Mouse (Mus musculus) telencephalon, adult 2 months (tissue): ENCODE data around the gene Peak1.
A peak's percentile ranks its signal among the peaks of the same experiment; 100 is the strongest.

Experiments
- DNase-seq: peaks from one replicate; pipeline ENCODE4 v3.0.0-alpha.2; 2011; ENCODE audit warnings: low read depth, low spot score

Gene Peak1

DNA sequence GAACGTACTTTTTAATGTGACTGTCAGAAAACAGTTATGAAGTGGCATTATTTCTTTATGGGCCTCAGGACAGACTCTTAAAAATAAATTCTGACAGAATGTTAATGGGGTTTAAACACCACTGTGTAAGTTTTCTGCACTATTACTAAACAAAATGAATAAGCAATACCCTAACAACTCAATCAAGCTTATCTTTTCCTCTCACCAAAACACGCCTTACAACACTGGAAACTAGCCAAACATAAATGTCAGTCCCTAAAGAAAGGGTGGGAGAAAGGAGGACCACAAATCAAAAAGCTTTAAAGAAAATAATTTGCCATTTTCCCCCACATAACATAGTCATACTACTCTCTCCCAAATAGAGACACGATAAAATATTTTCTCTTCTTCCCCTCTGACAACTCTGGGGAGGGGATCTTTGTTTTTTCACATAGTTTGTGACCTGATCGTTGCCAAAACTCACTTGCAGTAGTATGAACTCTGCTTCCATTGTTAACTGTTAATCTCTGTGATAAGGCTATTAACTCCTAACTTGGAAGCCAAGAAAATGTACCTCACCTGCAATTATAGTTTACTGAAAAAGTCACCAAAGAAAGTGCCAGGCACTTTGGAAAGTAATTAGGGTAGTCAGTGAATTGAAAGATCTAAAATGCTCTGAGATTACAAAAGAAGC is 1.8 kb downstream of the Peak1 start:
- no peak for DNase-seq

DNA sequence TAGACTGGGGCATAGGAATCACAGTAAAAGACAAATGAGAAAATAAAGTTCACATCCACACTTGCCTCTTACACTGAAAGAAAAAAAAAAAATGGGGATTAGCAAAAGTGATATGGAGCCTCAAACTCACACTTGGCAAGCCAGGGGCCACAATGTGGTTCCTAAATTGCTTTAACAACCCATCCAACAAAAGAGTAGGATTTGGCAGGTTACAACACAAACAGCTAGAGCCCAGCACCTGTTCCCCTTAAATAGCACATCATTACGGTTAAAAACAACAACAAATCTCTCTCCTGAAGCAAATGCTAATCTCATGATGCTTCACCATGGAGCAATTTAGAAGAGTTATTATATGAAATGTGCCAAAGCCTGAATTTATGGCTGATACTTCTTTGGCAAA is 2.5 kb downstream of the Peak1 start:
- no peak for DNase-seq

DNA sequence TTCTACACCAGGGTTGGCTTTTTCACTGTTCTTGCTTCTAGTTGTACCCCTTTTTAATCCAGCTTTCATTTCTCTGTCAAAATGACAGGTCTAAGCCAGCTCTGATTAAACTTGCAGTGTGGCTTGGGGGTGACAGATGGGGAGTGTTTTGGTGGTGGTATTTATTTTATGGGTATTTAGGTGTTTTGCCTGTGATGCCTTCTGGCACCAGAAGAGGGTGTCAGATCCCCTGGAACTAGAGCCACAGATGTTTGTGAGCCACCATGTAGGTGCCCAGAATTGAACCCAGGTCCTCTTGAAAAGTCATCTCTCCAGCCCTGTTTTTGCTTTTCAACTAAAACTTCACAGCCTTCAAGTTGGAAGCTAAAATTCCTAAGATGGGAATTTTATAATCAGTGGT is 3.5 kb downstream of the Peak1 start:
- DNase-seq, result no peak

DNA sequence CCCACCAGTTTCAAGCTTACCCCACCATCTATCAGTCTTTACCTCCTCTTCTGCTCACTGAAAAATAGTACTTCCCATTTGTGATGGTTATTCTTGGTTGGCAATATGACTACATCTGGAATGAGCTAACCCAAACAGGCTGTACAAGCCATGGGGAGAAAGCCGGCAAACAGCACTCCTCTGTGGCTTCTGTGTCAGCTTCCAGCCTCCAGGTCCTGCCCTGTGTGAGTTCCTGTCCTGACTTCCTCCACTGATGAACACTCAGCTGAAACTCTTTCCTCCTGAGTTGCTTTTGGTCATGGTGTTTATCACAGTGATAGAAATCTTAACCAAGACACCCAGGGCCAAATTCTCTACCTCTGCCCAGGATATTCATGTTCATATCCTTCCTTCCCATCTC is 5.2 kb downstream of the Peak1 start:
- no peak for DNase-seq

DNA sequence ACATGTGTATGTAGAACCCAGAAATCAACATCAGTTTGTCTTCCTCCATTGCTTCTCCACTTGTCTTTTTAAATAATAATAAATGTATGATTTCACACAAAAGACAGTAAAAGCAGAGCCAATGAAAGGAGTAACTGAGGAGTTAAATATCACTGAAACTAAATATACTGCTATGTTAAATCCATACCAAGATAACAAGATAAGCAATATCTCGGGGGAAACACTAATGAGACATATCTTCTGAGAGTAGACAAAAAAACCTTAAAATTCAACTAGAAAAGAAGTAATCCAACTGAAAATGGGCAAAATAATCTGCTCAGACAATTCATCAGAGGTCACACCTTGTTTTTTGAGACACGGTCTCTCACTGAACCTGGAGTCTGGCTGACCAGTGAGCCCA is 7.9 kb downstream of the Peak1 start:
- no peak for DNase-seq

DNA sequence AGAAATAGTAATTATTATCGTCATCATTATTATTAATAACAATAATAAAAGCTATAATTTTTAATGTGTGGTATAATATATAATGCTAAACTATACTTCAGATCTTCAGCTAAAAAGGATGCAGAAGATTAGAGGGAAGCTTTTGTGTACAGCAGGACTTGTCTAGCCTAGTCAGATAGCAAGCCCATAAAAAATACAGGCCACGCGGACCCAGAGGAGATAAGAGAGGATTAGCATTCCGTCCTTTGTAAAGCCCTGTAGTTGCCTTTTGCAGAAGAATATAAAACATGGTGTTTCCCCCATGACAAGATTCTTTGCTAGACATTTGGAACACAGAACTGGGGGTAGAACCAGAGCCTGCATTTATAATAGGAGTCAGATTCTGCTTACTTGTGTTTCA is 13.2 kb downstream of the Peak1 start:
- DNase-seq, result no peak

DNA sequence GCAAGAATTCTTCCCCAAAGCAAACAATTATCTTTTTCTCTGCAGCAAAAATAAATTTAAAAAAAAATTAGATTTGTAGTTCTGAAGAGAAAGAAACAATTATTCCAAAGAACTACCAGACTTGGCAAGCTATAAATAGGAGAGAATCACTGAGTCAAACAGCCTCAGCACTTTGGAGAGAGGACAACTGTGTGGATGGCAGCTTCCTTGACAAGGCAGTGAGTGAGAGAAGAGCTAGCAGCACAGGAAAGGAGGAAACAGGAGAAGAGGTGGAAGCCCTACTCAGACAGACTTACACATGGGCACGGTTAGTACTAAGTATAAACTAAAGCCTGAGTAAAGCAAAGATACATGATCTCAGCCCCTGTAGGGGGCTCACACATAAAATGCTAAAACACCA is 21.6 kb downstream of the Peak1 start:
- DNase-seq, result peak; percentile 60

DNA sequence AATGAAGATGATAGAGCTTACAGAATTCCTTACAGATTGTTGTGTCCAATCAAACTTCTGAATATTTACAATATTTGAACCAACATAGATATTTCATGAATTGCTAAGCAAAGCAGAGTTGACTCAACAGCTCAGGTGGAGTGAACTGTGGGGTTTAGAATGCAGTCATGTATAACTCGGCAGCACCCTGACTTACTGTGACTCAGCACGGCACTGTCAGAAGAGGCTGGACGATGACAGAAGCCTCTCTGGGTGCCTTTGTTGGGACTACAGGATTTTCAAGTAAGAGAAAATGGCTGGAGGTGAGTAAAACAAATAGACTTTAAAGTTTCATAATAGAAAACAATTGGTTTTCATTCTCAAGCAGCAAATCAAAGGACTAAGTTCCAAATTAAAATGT is 25.0 kb downstream of the Peak1 start:
- DNase-seq, result no peak

DNA sequence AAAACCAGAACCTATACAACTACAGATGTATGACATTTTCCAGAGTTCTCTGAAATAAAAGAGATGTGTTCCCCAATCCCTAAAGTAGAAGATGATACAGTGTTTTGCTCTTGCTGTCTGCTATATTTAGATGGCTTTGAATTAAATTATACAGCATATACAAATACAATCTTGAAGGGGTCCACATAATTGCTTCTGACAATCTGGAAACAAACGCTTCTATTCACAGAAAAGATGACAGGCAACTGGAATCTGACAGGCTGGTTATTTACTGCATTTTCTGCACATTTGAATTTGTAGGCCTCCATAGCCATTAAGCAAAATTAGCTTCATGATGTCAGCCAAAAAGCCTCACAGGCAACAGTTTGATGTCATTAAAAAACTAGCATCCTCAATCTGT is 35.1 kb downstream of the Peak1 start:
- no peak for DNase-seq

DNA sequence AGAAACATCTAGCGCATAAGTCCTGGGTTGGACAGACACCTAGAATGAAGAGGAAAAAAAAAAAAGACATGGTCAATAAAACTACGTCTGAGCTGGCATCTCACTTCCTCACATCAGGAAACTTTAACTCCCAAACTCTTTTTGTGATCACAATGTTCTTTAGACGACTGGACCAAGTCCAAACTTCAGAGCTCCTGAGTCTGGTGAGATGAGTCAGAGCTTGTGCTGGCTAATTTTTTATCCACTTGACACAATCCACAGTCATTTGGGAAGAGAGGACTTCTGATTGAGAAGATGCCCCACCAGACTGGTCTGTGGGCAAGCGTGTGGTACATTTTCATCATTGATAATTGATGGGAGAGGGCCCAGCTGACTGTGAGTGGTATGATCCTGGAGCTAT is 43.5 kb downstream of the Peak1 start:
- DNase-seq, result peak; percentile 71

DNA sequence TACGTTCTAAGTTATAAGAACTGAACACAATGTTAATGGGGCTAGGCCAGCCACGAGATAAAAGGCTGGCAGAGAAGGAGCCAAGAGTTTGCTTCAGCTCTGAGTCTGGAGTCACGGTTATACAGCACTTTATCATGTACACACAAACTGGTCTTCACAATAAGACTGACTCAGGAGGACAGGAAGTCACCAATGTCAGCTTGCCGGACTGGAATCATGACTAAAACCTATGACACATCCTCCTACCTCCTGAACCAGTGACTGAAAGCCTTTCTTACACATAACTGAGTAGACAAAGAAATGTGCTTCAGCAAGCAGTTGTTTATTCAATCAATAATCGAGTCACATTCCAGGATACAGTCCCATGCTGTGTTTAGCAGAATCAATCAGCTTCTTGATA is 47.2 kb downstream of the Peak1 start:
- no peak for DNase-seq

DNA sequence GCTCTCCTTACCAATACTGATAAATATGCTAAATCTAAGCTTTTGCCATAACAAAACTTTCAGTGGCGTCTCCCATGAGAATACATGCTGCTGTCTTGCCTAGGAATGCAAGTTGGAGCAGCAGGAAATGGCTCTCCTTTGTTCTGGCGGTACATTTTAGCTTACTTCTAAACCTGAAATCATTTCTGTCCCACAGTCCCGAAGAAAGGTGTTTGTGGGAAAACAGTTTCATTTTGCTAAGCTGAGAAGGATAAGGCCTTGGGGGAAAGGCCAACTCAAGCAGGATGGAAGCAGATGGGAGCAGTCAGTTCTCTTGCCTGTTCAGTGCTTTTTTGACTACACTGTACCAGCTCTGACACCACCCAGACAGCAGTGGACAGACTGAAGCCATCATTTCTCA is 49.1 kb downstream of the Peak1 start:
- no peak for DNase-seq

DNA sequence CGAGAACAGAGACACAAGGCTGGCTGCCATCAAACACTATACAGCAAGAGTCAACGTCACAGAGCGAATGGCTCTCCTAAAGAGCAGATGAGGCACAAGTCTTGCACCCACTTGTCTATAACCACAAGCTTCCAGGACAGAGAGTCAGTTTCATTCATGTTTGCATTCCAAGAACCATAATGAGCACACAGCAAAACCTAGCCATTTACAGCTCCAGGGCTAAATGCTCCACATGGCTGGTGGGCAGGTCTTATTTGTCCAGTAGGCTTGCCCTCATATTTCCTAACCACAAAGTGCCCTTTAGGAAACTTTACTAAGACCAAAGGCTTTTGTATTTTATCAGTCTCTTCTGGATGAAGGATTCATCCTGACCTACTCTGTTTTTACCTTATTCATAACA is 54.6 kb downstream of the Peak1 start:
- DNase-seq, result no peak

DNA sequence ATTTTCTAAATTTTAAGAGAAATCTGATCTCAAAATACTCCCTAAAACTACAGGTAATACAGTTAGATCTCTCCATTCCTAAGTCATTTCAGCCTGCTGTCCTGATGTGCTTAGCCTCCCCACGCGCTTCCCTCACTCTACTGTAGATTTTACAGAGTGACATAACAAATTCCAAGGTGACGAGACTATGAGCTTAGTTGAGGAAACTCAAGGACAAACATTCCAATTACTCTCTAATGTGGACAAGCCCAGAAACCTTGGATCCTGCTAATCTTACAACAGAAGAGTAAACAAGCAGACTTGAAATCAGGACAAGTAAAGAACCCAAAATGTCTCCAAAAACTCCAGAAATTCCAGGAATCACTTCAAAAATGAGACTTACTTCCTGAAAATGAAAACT is 58.6 kb downstream of the Peak1 start:
- no peak for DNase-seq

DNA sequence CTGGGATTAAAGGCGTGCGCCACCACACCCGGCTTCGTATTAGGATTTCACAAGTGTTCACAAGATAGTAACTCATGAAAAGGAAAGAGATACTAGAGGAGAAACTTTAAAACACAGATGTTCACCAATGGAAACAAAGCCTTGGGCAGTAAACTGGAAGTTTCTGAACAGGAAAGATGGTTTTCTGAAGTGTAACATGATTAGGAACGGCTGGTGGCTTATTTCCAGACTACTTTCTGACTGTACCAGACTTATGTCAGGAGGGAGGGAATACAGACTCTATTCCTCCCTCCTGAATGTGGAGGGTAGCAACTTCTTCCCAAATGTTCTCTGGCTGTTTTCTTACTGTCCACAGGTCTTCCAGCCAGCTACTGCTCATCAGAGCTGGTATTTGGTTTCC is 62.7 kb downstream of the Peak1 start:
- no peak for DNase-seq

DNA sequence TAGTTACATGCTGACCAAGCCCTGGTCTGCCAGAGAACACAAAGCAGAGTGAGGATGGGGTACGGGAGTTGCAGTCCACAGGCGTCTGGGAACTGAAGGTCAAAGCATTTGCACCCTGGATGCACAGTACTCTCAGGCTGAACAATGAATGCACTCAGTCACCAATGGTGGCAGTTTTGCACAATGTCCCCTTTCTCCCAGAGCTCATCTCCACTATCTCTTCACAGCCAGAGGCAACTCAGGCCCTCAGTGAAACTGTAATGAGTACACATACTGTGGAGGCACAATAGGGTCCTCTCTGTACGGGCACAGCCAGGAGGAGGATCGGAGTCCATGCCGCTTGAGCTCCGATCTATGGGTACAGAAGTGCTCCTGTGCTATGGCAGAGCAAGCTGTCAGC is 71.5 kb downstream of the Peak1 start:
- peak; percentile 31 for DNase-seq

DNA sequence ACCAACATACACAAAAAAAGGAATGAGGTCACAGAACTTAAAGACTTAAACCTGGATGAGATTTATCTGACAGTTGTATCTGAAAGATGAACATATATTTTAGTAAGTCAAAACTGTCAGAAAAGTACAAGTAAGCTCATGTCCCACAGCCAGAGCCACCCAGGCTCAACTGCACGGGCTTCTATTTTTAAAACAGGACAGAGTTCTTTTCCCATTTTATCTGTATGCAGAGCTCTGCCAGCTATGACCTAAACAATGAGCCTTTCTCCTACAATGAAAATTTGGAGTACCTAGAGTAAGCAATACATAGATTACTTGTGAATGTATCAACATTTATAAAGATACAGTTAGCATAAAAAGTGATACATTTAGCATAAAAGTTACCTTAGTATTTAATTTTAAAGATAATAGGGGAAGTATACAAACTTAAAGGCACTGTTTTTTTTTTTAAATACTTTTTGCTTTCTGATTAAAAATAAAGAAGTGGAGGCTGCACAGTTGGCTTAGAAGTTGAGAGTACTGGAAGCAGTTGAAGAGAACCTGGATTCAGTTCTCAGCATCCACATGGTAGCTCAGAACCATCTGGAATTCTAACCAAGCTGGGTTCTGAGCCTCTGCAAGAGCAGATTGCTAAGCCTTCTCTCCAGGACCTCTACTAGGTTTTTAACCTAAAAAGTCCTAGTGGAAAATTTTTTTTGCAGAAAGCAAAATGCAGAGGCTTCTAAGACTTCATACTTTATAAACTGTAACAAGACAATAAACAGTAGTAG is 78.3 kb downstream of the Peak1 start:
- DNase-seq, result peak; percentile 52

DNA sequence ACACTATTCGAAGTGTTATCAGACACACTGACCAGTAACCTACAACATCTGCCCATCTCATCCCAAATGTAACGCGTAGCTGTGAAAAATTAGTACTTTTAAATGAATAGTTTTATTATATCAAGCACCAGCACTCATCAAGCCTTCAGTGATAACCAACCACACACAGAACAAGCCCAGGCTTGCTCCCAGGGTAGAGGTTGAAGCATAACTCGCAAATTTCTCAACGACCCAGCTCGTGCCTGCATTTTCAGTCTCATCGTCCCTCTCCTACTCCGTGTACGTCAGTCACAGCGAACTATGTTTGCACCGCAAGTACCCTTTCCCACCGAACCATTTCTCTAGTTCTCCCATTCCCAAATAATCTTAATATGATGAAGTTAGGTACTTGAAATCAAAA is 83.5 kb downstream of the Peak1 start:
- DNase-seq, result no peak

DNA sequence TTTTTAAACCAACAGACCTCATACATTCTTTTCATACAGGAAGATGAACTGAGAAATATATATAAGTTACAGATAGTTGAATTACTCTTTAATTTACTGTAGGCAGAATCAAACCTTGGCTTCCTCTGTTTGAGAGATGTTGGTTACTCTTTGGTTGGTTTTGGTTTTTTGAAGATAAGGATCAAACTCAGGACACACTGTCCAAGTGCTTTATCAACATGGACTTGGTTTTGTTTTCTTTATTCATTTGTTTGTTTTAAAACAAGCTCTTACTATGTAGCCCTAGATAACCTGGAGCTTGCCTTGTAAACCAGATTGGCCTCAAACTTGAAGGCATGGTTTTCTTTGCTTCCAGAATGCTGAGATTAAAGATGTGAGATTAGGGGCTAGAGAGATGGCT is 85.1 kb downstream of the Peak1 start:
- no peak for DNase-seq

DNA sequence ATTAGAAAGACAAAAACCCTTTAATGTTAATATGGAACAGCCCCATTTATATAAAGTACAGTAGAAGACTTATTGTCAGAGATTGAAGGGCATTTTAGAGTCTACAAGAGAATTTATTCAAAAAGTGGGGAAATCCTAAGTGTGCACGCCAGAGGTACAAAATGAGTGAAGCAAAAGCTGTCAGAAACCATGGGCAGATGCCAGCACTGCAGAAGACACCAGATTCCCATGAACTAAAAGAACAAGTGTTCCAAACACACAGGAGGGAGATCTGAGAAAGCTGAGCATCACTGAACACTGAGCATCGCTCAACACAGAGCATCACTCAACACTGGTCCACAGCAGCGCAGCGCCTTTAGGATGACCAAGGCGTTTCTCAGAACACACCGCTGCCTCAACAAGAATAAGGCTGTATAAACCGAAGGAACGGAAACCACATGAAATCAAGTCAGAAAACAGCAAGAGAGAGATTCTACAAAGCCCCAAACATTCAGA is 91.3 kb downstream of the Peak1 start:
- DNase-seq, result peak; percentile 22

DNA sequence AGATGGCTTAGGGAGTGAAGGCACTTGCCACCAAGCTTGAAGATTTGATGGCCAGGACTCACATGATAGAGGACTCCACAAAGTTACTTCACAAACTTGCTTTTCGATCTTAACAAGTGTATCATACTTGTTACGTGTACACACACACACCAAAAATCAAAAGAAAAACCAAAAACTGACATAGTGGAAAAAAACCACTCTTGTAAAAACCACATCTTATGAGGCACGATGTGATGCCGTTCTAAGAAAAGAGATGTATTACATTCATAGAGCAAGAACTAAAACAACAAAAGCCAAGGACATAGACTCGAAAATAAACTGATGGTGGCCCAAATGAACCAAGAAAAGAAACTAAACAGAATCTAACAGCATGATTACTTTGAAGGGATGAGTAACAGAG is 92.1 kb downstream of the Peak1 start:
- DNase-seq, result no peak

DNA sequence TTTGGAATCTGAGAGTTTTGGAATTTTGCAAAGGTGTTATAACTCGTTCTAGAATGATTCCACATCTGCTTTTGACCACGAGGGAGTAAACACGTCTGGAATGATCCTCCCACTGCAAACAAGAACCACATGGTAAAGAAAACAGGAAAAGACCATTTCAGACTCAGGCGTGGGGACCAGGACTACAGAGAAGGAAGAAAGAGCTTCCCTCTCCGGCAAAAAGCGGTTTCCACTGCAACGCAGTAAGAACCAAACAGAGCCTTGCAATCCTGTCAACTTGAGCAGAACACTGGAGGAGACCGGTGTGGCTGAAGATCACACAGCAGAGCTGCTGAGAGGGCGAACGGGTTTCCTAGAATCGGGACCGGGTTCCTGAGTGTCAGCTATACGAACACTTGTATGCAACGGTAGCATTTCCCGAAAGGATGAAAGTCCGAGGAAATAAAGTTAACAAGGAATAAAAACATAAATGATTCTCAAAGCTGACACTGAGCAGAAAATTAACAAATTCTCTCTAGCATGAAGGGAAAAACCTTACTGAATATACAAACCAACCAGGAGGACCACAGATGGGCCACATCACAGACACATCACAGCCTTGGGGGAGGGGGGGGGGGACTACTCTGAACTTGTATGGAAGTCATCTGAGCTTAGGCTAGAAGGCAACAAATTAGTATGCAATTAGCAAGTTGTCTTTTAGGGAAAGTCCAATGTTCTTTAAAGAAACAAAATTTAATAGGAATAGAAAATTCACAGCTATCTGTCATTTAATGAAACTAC is 93.1 kb downstream of the Peak1 start:
- DNase-seq, result no peak

DNA sequence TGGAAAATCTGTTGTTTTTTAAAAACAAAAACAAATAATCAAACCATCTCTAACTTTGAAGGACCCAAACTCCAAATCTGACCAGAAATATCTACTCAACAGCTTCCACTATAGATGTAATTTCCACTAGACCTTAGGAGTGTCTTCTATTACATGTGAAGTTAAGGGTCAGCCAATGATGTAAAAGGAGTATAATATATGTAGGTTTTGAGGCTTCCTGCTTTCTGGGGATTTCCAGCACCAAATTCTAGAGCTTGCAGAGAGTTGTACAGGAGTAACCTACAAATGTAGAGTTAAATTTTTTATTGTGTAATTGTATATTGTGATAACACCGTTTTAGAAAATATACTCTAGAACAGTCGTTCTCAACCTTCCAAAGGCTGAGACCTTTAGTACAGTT is 96.6 kb downstream of the Peak1 start:
- DNase-seq, result no peak
